Mouse (Mus musculus) layer of hippocampus, postnatal 25 days (tissue): ENCODE results near the gene Casz1. TPM values are rescaled to one million over a fixed set of nuclear protein-coding genes. Genes with fewer than 3 reads are reported as not detected.

Experiments
- DNase-seq, 2 experiments: peaks; one replicate each; pipeline ENCODE4 v3.0.0; 2022; ENCODE audit warnings: mixed read lengths in 2 of 2, low spot score in 1 of 2; ENCODE audit errors: extremely low spot score in 1 of 2
- total RNA-seq, 2 experiments: library from RNA; stranded (reverse); gene quantifications; 2 replicates each; pipeline ENCODE4 v1.2.3; 2021

Casz1 gene
- total RNA-seq: under 1 TPM; 0.49 to 0.75 TPM

DNA sequence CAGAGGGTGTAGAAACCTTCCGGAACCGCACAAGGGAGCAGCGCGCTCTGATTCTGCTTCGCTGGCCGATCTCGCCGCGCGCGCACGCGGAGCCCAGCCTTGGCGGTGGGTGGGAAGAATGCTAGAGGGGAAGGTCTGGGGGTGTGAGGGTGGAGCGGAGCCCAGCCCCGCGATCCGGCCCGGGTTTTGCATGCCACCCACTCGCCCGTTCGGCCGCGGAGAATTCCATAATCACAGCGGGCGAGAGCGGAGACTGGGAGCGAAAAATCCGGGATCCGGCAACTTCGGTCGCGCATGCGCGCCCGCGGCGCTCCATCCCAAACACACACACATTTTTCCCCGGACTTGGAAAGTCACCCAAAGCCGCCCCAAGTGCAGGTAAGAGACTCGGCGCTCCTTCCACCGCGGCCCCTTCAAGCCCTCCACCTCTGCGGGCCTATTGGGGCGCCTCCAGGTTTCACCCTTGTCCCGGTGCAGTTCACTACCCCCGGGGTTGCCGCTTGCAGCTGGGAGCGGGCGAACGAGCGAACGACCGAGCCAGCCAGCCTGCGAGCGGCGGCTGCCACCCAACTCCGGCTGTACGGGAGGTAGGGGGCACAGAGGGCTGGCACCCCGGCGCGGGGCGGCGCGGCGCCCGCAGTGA, at the start of gene Casz1:
Gene Casz1, plus strand, starts transcription at position 293 of the 643 bp plus-strand sequence.
- DNase-seq: peak; percentile 83 to 89

DNA sequence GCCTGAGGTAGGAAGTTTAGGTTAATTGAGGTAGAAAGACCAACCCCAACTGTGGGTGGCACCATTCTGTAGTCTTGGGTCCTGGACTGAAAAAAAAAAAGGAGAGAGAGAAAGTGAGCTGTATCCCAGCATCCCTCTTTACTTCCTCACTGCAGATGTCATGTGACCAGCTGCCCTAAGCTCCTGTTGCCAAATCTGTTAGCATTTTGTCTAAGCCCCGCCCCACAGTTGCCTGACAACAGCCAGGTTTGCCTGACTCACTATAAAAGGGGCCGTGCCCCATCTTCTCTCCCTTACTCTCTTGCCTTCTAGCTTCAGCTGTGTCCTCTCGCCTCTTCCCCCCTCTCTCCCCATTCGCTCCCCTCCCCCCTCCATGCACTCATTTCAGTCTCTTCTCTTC, 45.4 kb upstream of the Casz1 start:
- DNase-seq: no peak

DNA sequence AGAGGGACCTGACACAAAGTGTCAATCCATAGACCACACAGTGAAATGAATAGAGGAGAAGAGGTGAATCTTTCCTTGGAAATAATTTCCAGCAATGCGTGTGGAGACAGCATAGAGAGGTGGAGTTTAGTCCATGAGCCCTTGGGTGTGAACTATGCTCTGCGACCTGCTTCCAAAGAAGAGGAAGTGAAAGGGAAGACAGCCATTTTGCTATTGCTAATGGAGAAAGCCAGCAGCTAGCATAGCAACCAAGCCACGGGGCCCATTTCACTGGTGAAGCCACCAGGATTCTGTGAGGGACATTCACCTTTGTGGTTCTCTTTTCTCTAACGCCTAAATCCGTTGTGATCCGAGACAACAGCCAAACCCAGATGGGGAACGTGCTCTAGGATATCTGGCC, 44.1 kb upstream of the Casz1 start:
- DNase-seq: no peak

DNA sequence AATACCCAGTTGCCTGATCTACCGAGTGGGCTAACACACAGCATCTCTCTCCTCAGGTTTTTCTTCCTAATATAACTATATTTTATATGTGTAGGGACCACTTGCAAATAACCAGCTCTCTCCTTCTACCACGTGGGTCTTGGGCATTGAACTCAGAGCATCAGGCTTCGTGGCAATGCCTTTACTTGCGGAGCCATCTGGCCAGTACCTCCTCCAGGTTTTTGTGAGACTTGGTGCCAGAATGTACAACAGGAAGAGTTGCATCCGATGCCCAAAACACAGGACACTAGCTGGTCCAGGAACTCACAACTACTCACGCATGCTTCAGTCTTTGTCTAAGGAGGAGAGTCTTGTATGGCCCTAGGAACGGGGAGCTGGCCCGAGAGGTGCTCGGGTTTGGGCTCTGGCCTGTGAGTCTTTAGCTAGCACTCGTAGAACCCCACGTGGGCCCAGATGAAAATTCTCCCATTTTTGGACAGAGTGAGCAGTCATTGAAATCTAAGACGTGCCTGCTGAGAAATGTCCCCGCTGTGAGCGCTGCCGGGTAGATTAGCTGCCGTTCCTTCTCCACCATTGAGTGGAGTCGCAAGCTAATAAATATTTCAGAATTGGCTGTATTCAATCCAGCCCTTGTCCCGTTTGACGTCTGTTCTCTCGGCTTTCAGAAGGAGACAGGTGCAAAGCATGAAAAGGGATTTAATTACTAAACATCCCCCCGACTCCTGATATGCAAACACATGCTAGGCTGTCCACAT, 38.0 kb upstream of the Casz1 start:
- no peak for DNase-seq

DNA sequence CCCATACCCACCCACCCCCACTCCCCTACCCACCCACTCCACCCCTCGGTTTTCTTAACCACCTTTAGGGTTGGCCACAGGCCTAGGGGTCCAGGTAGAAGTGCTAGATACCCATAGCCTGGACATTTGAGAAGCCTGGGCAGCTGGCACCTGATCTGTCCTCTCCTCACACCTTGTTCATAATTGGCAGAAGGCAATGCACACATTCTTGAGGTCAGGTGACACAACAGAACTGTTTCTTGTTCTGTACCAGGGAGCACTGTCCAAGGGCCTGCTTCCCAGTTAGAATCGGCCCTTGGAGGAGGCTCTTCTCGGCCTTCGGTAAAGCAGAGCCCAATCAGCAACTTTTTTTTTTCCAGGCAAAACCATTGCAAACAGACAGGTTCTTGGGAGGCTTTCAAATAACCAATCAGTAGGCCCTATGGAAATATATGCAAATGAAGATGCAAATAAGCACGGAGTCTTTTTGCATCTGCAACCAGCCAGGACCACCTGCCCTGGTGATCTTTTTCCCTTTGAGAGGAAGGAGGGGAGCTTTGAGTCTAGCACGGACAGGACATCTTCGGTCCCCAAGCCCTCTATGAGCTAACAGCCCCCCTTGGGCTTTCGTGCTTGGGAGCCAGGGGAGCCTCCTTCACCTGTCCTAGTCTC, 36.4 kb upstream of the Casz1 start:
- no peak for DNase-seq

DNA sequence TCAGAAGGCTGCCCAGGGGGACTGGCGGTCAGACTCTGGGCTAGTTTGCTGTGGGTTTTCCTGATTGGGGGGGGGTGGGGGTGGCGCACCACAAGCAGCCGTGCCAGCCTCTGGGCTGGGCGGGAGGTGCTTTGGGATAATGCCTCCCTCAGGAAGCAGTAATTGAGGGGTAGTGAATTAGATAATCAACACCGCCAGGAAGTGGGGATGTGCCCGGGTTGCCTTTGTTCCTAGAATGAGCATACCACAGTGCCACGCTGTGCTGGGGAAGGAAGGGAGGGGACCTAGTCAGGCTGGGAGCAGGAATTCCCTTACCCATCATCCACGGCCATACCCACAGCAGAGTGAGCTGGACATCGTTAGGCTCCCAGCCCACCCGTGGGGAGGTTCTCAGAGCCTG, 35.6 kb upstream of the Casz1 start:
- DNase-seq: no peak

DNA sequence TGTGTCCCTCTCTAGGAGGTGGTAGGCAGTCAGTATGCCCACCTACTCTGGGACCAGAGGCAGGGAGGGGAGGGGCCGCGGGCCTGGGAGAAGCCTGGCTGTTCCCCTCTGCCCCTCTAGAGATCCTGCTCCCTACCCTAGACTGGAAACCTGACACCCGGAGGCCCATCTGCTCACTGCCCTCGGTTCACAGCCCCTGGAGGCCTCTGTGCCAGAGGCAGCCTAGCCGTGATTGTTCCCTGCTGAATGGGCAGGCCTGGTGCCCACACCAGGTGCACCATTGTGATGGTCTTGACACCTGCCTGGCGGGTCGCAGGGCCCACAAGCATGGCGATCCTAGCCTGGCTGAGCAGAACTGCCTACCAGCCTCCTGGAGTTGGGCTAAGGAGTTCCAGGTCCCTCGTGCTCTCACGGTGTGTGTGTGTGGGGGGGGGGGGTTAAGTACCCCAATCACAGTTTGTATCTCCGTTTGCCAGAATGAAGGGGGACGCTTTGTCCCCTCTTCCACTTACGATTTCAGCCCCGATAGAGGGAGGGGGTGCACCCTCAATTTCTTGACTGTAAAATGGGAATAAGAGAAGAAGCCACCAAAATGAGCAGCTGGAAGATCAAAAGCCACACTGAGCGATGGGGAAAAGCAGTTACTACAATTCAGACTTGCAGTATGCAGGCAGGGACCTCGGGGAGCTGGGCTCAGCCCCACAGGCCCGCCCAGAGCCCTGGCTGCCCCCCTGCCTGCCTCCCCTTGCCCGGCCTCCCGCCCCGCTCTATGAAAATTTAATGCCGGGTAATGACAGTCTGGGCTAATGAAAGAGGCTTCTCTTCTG, 33.4 kb upstream of the Casz1 start:
- no peak for DNase-seq

DNA sequence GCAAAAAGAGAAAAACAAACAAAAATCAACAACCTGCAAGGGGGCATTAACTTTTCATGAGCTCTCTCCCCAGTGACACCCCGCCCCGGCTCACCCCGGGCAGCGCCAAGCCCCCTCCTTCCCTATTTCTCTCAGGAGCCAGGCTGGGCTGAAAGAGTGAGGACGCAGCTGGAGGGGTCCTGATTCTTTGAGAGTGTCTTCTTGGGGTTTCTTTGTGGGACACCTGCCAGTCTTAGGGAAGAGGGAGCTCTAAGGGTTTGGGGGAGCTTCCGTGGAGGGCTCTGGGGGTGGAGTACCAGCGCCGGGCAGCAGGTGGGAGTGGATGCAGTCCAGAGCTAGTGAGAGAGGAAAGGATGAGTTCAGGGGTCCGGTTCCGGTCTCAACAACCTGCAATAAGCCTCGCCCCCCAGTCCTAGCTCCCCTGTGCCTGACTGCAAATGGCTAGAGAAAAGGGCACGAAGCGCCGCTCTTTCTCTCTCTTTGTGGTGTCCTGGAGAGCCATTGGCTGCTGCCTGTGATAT, 32.8 kb upstream of the Casz1 start:
- no peak for DNase-seq

DNA sequence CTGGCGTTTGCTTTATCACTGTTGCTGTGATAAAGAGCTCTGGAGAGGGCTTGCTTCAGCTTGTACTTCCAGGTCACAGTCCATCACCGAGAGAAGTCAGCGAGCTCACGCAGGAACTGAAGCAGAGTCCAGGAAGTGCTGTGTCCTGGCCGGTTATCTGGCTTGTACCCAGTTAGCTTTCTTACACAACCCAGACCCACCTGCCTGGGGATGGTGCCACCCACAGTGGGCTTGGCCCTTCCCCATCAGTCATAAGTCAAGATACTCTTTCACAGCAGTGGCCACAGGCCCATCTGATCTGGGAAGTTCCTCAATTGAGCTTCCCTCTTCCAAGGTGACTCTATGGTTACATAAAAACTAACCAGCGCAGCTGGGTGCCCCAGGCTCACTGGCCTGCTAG, 31.6 kb upstream of the Casz1 start:
- no peak for DNase-seq

DNA sequence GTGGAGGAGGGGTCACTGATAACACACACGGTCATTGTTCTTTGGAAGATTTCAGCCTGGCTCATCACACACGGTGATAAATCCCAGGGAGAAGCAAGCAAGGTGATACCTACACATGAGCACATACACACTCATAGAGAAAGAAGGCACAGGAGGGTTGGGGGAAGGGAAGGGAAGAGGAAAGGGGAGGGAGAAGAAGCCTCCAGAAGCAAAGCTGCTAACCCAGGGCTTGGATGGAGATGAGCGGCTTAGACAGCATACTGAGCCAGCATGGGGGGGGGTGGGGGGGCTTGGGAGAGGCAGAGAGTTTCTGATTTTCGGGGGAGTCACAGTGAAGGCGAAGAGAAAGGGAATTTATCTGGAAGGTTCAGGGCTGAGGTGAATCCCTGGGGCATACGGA, 30.2 kb upstream of the Casz1 start:
- no peak for DNase-seq

DNA sequence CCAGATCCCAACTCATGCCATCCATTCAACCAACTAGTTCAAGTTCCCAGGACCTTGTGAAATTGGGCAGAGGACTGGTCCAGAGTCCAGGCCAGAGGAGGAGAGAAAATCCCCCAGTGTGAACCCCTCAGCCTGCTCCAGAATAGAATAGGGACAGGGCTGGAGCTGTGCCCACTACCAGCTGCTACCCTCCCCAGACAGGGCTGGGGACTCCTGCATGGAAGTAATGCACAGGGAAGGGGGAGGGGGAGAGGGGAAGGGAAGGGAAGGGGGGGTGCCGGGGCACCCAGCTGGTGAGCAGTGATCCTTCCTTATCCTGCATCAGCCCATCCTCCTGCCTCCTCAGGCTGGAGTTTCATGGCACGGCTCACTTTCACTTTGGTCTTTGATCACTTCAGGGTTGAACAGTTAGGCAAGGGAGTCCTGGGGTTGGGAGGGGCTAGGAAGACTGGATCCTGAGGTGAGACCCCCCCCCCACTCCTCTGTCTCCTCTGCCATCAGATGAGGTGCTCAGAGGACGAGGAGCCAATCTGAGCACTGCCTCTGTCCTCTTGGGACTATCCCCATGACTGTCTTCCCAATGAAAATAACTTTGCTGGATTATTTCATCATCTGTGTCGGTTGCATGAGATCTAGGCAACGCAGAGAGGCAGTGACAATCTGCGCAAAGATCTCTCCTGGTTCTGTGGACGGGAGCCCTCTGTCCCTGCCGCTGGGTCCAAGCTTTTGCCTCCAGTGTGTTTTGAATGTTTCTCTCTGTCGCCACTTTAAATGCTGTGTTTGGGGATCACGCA, 28.6 kb upstream of the Casz1 start:
- DNase-seq: no peak

DNA sequence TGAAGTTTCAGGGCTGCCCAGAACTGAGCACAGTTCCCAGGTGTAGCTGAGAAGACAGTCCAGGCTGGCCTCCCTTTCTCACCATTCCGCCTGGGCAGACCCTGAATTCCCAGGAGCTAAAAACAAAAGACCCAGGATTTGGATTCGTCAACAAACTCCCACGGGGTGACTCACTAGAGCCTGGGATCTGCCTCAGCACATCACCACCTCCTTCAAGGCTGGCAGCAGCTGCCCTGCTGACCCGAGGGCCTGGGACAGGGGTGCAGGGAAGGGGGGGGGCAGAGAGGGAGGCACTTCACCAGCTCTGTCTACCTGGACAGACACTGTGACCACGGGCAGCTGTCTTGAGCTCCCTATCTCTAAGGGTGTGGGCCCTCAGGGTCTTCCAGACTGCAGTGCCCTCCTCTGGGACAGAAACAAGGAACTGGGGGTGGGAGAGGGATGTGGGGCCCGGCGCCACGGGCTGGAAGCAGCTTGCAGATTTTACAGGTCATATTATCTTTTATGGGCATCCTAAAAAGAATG, 24.1 kb upstream of the Casz1 start:
- no peak for DNase-seq

DNA sequence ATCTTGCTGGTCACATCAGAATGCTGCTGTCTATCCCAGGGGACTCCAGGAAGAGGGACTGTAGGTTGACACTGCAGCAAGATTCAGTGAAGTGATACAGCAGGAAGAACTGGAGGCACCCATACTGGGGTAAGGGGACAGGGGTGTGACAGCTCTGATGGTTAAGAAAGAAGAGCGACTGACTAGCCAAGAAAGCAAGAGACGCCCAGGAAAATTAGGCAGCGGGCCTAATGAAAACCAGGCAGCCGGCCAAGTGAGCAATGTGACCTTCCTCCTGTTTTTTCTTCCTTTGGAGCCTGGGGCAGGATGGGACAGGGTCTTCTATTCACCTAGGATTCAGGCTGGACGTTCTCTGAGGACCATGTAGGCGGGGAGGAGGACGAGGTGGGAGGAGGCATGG, 22.7 kb upstream of the Casz1 start:
- peak in 1 of 2 experiments; percentile 35 for DNase-seq

DNA sequence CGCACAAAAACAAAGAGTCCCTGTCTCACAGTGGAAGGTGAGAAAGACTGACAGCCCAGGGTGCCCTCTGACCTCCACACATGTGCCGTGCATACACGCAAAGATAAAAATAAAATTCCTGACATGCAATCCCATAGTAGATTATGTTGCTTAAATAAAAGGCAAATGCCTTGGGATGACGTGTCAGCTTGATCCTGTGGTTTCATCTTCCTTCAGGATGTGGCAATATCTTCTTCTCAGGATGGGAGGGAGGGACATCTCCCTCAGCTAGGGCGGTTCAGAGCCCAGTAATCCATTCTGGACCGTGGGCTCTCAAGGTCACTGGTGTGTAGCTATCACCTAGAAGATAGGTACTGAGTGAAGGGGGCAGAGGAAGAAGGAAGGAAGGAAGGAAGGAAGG, 21.3 kb upstream of the Casz1 start:
- DNase-seq: no peak

DNA sequence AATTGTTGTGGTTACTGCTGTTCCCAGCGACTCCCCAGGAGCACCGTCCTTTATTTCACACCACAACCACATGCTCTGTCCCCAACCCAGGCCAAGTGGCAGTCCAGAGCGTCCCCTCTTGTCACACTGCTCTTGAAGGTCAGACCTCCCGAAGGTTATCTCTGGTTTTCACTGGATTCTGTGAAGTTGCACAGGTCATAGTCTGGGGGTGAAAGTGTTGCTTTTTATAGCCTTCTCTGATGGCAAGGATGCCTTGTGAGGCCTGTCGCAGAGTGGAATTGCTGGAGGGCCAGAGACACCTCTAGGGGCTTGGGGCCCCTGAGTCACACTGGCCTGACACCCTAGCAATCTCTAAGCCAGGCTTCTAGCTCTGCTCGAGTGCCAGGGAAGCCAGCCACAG, 20.5 kb upstream of the Casz1 start:
- DNase-seq: no peak

DNA sequence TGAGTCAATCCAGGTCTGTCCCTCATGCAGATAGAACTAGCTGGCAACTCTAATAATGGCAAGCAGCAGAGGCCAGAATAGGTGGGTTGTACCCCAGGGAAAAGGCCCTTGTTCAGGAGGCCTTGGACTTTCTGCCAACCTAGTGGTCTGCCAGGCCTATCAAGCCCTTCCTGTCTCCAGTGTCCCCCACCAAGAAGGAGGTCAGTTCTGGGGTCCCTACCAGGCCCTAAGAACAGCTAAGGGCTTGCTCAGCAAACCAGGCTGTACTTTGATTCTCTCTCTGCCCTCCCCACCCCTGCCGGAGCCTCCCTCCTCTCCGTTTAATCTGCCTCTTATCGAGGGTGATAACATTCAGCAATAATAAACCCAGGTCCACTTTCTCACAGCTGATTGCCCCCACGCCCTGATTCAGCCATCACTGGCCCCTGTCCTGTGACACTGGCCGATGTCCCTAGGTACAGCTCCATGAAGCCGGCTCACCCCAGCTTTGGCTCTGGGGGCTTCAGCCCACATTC, 19.1 kb upstream of the Casz1 start:
- no peak for DNase-seq

DNA sequence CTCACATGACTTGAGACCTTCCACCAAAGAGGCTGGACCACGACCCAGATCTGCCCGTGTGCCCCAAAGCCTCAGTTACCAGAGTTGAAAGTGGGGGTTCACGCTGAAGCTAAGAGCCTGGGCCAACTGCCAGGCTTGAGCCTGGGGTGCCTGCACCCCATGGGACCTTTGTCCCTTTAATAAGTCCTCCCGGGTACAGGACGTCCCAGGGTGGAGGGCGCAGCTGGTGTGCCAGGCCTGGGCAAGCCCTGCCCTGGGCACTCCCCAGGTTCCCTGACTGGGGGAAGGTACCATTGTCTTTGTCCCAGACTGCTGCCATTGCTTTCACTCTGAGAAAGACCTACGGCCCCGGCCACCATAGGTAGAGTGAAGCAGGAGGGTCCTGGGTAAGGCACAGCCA, 18.2 kb upstream of the Casz1 start:
- no peak for DNase-seq

DNA sequence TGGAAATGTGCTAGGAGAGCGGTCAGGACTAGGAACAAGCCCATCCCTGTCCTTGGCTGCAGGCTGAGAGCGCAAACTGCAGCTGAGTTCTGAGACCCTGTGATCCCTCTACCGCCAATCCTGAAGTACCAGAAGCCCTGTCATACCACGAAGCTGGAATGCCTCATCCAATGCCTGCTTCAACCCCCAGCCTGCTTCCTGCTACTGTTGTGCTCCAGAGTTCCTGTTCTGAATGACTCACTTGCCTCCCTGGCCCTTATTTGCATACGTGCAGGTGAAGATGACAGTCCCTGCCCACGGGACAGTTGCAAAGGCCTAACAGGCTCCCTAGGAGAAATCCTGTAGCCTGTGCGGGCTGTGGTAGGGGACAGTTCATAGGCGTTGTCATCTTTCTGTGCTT, 13.3 kb upstream of the Casz1 start:
- DNase-seq: no peak

DNA sequence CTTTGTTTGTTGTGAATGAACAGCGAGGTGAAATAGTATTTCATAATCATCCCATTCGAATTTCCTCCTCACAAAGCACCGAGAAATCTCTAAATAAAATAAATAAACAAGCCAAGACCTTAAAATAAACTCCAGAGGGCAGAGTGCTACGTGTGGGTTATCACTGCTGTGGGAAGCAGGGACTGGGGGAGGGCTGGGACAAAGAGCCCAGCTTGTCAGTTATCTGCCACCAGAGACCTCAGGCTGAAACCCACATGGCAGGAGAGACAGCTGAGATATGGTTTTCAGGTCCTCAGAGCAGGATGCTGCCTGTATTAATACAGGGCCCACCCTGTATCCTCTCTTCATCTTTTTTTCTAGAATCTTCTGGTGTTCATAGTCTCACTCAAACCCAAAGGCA, 9.2 kb upstream of the Casz1 start:
- DNase-seq: no peak
